Comparison of ENCODE assay signal across 18 mouse cellular contexts in the genomic region with DNA sequence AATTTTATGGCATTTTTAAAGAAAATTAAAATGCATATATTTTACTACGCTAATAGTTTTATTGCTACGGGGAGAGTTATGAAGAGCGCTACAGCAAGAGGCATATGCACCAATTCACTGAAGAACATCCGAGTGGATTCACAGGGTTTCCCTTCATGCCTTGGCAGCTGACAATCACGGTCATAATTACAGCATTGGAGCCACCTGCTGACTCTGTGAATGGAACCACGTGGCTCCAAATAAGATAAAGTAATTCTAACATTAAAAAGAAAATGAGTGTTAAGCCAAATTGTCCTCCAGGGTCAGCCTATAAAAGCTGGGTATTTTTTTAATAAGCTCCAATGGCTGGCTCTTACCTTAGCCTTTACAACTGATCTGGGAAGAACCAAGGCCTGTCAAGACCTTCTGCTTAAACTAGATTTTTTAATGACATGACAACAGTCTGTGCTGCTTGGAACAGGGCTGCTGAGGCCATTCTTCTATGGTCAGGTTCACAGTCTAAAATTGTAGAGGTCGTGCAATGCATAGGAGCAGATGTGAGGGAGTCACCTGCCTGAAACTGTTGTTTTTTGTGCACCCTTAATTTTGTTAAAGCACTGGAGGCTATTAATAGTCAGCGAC.
A peak's percentile ranks its signal among the peaks of the same experiment; 100 is the strongest.
DNase-seq lines count a peak whose midpoint lies in the region; ATAC-seq lines count a peak whose summit lies in the region.
"Had no signal": no experiment of that assay in that cellular context is flagged by ENCODE, and none has a peak within 500 bp of the region (broad histone marks: within the 10 kb centered on the region; RNA-seq: fewer than 3 reads in every experiment).

No protein-coding gene starts in this region.

- H3K27ac ChIP-seq in limb, embryonic 12.5 days, result no peak overlapping the region
- H3K27ac ChIP-seq in limb, embryonic 10.5 days, result no peak overlapping the region
- no peak overlapping the region for H3K27ac ChIP-seq in forebrain, embryonic 16.5 days (ENCODE audit: low read length)
- H3K27ac ChIP-seq in midbrain, embryonic 14.5 days (replicated peaks; ENCODE audit: low read depth, low read length), result no peak overlapping the region
- H3K27ac ChIP-seq: midbrain, embryonic 12.5 days had no signal

- H3K4me1 ChIP-seq in limb, embryonic 12.5 days (replicated peaks), result peaks cover 12% of the 10 kb centered on the region; the same call in 1 of the 2 replicates
- peaks cover 10% of the 10 kb centered on the region for H3K4me1 ChIP-seq in limb, embryonic 10.5 days
- peaks cover 12% of the 10 kb centered on the region for H3K4me1 ChIP-seq in forebrain, embryonic 16.5 days (replicated peaks; ENCODE audit: control insufficient read depth, insufficient read depth, low read length)
- 0 out of 2 replicates have a peak, but pooled peaks cover 5% of the 10 kb centered on the region for H3K4me1 ChIP-seq in midbrain, embryonic 14.5 days (ENCODE audit: control insufficient read depth, insufficient read depth, low read length)

- H3K9me3 ChIP-seq in limb, embryonic 12.5 days, result no peaks in the 10 kb centered on the region
- no peaks in the 10 kb centered on the region for H3K9me3 ChIP-seq in limb, embryonic 10.5 days (replicated peaks)
- no peaks in the 10 kb centered on the region for H3K9me3 ChIP-seq in forebrain, embryonic 16.5 days (ENCODE audit: control insufficient read depth, low read length)
- no peaks in the 10 kb centered on the region for H3K9me3 ChIP-seq in midbrain, embryonic 14.5 days (ENCODE audit: control insufficient read depth, low read length)
- H3K9me3 ChIP-seq: midbrain, embryonic 12.5 days had no signal

- H3K4me3 ChIP-seq in limb, embryonic 12.5 days (replicated peaks), result no peak overlapping the region
- H3K4me3 ChIP-seq in limb, embryonic 10.5 days, result no peak overlapping the region
- no peak overlapping the region for H3K4me3 ChIP-seq in forebrain, embryonic 16.5 days (replicated peaks; ENCODE audit: low read length)
- no peak overlapping the region for H3K4me3 ChIP-seq in midbrain, embryonic 14.5 days (replicated peaks; ENCODE audit: low read depth, low read length)
- H3K4me3 ChIP-seq: erythroblast, embryonic 14.5 days; midbrain, embryonic 12.5 days had no signal

- H3K36me3 ChIP-seq in limb, embryonic 12.5 days, result no peaks in the 10 kb centered on the region
- H3K36me3 ChIP-seq in limb, embryonic 10.5 days, result no peaks in the 10 kb centered on the region
- no peaks in the 10 kb centered on the region for H3K36me3 ChIP-seq in forebrain, embryonic 16.5 days (ENCODE audit: control insufficient read depth, insufficient read depth)
- H3K36me3 ChIP-seq in midbrain, embryonic 14.5 days (ENCODE audit: control insufficient read depth, insufficient read depth, low read length), result no peaks in the 10 kb centered on the region
- H3K36me3 ChIP-seq: midbrain, embryonic 12.5 days had no signal

- ATAC-seq in limb, embryonic 12.5 days (ENCODE audit: insufficient number of reproducible peaks, insufficient read depth, low FRiP score, low TSS enrichment, low read depth), result peak; percentile 64; the same call in 1 of the 2 replicates
- peak; percentile 76 for ATAC-seq in forebrain, embryonic 16.5 days
- no peak for ATAC-seq in midbrain, embryonic 14.5 days (ENCODE audit: low FRiP score, low TSS enrichment)
- ATAC-seq: inflammation-experienced regulatory T-cells, adult 6 months; Patski had no signal

- DNase-seq in limb, embryonic 10.5 days (ENCODE audit: low spot score), result no peak
- DNase-seq in midbrain, embryonic 14.5 days, result peak; percentile 21
- peak; percentile 27 for DNase-seq in retina, postnatal 1 day
- DNase-seq in T-cell, adult 2 months (ENCODE audit: low spot score), result no peak
- DNase-seq in lung, adult 18-20 months, result no peak
- DNase-seq: cerebellum, postnatal 14 days; gastrocnemius, postnatal 25 days; heart, postnatal 10 days; kidney, adult 9 months; kidney, postnatal 4 days; lung, adult 2 months; lung, postnatal 4 days had no signal

- WGBS in limb, embryonic 12.5 days, result 48% methylated on average over 8 of the region's 8 CpGs
- WGBS in limb, embryonic 10.5 days, result 76% methylated on average over 8 of the region's 8 CpGs
- WGBS in forebrain, embryonic 16.5 days, result 29% methylated on average over 8 of the region's 8 CpGs
- 55% methylated on average over 8 of the region's 8 CpGs for WGBS in midbrain, embryonic 14.5 days

- H3K4me2 ChIP-seq in limb, embryonic 12.5 days, result 0 out of 2 replicates have a peak overlapping the region, but pooled peaks have one; percentile 10
- H3K4me2 ChIP-seq in forebrain, embryonic 16.5 days (ENCODE audit: low read length), result 0 out of 2 replicates have a peak overlapping the region, but pooled peaks have one; percentile 11
- H3K4me2 ChIP-seq in midbrain, embryonic 14.5 days (ENCODE audit: low read length), result no peak overlapping the region
- H3K4me2 ChIP-seq: midbrain, embryonic 12.5 days had no signal

- no peaks in the 10 kb centered on the region for H3K27me3 ChIP-seq in limb, embryonic 12.5 days
- H3K27me3 ChIP-seq in limb, embryonic 10.5 days (ENCODE audit: low read depth, poor library complexity, severe bottlenecking), result no peaks in the 10 kb centered on the region
- no peaks in the 10 kb centered on the region for H3K27me3 ChIP-seq in forebrain, embryonic 16.5 days (replicated peaks; ENCODE audit: control insufficient read depth, insufficient read depth, low read length)
- H3K27me3 ChIP-seq in midbrain, embryonic 14.5 days (ENCODE audit: control insufficient read depth, insufficient read depth, low read length), result no peaks in the 10 kb centered on the region
- H3K27me3 ChIP-seq: midbrain, embryonic 12.5 days had no signal

- no peak overlapping the region for H3K9ac ChIP-seq in limb, embryonic 12.5 days (replicated peaks)
- no peak overlapping the region for H3K9ac ChIP-seq in forebrain, embryonic 16.5 days (replicated peaks; ENCODE audit: low read depth, low read length)
- H3K9ac ChIP-seq in midbrain, embryonic 14.5 days (replicated peaks; ENCODE audit: low read length), result no peak overlapping the region
- H3K9ac ChIP-seq: midbrain, embryonic 12.5 days had no signal

Comparison
In these comparisons a context has a peak if more than half of its experiments do, and no peak if none do; other contexts are left out.
1. DNase-seq: peak in midbrain, embryonic 14.5 days (single experiment) and retina, postnatal 1 day (single experiment); none in limb, embryonic 10.5 days (single experiment), T-cell, adult 2 months (single experiment) and lung, adult 18-20 months (0 of 2).